Mouse (Mus musculus) forebrain, embryonic 16.5 days (tissue): ENCODE data around the gene Ptpre. TPM values are rescaled to one million over a fixed set of nuclear protein-coding genes. Genes with fewer than 3 reads are reported as not detected.

ENCODE experiments used
- ATAC-seq: fragments of 200-750 bp; cut with Nextera tagmentation; 2 replicates; pipeline ENCODE4 v1.8.0; 2017; ENCODE audit warnings: mild to moderate bottlenecking, moderate library complexity
- H3K27ac ChIP-seq: fragments of 300-500 bp; sonication (generic); 2 replicates; pipeline ENCODE4 v1.5.1; 2014; ENCODE audit warnings: low read length, control low read depth
- H3K27me3 ChIP-seq: fragments of 300-500 bp; sonication (generic); replicated peaks from 2 replicates; pipeline ENCODE4 v1.6.1; 2014; ENCODE audit warnings: low read length; ENCODE audit not compliant: control insufficient read depth, insufficient read depth
- H3K36me3 ChIP-seq: fragments of 300-500 bp; sonication (generic); 2 replicates; pipeline ENCODE4 v1.6.1; 2014; ENCODE audit not compliant: control insufficient read depth, insufficient read depth
- H3K4me1 ChIP-seq: fragments of 300-500 bp; sonication (generic); replicated peaks from 2 replicates; pipeline ENCODE4 v1.6.1; 2014; ENCODE audit warnings: low read length; ENCODE audit not compliant: control insufficient read depth, insufficient read depth
- H3K4me2 ChIP-seq: fragments of 300-500 bp; sonication (generic); 2 replicates; pipeline ENCODE4 v1.6.1; 2014; ENCODE audit warnings: mild to moderate bottlenecking, low read length, control low read depth
- H3K4me3 ChIP-seq: fragments of 300-500 bp; sonication (generic); replicated peaks from 2 replicates; pipeline ENCODE4 v1.5.1; 2014; ENCODE audit warnings: mild to moderate bottlenecking, low read length, control low read depth
- H3K9ac ChIP-seq: fragments of 300-500 bp; sonication (generic); replicated peaks from 2 replicates; pipeline ENCODE4 v1.6.1; 2014; ENCODE audit warnings: low read depth, low read length, control low read depth
- H3K9me3 ChIP-seq: fragments of 300-500 bp; sonication (generic); 2 replicates; pipeline ENCODE4 v1.6.1; 2016; ENCODE audit warnings: low read length; ENCODE audit not compliant: control insufficient read depth
- WGBS: fragments of 180-500 bp; shearing (Covaris S2); extraction: QIAGEN DNeasy Blood & Tissue Kit; methylation state at CpG from one replicate; pipeline ENCODE4 v1.1.7; 2014; 5-methylcytosine and 5-hydroxymethylcytosine counted together
- polyA plus RNA-seq: library from polyadenylated mRNA; unstranded; fragments of >200 nt; fragmentation: Nextera tagmentation; extraction: Ambion mirVana; gene quantifications from 2 replicates; pipeline ENCODE4 v1.2.1, GENCODE M21; 2015

Gene Ptpre
- polyA plus RNA-seq, 1 experiment from 2014 or later, result 4.5 TPM

DNA sequence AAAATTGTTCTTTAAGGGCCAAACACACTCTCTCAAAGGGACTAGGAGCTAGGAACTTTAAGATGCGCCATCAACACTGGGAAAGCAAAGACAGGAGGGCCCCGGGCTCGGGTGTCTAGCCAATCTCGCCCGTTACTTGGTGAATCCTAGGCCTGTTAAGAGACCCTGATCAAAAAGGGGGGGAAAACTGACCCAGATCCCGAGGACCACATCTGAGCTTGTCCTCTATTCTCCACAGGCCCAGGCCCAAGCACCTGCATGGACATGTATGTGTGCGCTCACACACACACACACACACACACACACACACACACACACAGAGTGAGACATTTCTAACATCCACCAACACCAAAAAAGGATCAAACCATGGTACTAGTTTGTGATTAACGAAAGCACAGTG, 176.0 kb downstream of the Ptpre start:
- WGBS, result 62% methylated on average over 8 of the region's 8 CpGs
- H3K4me1 ChIP-seq, result peaks cover 16% of the 10 kb centered on the region
- H3K9ac ChIP-seq, result no peak overlapping the region
- ATAC-seq, result no peak
- H3K36me3 ChIP-seq, result no peaks in the 10 kb centered on the region
- no peak overlapping the region for H3K27ac ChIP-seq
- H3K4me2 ChIP-seq, result peak overlapping the region; percentile 38
- H3K9me3 ChIP-seq, result no peaks in the 10 kb centered on the region
- H3K27me3 ChIP-seq, result no peaks in the 10 kb centered on the region
- H3K4me3 ChIP-seq, result peak overlapping the region; percentile 19

- Histone ChIP-seq H3K9ac (peak overlapping the region; percentile 70), H3K4me3 (peak overlapping the region; percentile 90), H3K36me3 (no peaks in the 10 kb centered on the region), H3K27me3 (no peaks in the 10 kb centered on the region), H3K4me2 (peak overlapping the region; percentile 96), H3K27ac (no peak overlapping the region; the same call in 1 of the 2 replicates), H3K9me3 (no peaks in the 10 kb centered on the region), H3K4me1 (peaks cover 16% of the 10 kb centered on the region)
- WGBS, result 1% methylated on average over 7 of the region's 7 CpGs
- ATAC-seq, result no peak
These were observed 177.9 kb downstream of the Ptpre start for GRCm38 (mm10) chr7:135715166-135715565.

DNA sequence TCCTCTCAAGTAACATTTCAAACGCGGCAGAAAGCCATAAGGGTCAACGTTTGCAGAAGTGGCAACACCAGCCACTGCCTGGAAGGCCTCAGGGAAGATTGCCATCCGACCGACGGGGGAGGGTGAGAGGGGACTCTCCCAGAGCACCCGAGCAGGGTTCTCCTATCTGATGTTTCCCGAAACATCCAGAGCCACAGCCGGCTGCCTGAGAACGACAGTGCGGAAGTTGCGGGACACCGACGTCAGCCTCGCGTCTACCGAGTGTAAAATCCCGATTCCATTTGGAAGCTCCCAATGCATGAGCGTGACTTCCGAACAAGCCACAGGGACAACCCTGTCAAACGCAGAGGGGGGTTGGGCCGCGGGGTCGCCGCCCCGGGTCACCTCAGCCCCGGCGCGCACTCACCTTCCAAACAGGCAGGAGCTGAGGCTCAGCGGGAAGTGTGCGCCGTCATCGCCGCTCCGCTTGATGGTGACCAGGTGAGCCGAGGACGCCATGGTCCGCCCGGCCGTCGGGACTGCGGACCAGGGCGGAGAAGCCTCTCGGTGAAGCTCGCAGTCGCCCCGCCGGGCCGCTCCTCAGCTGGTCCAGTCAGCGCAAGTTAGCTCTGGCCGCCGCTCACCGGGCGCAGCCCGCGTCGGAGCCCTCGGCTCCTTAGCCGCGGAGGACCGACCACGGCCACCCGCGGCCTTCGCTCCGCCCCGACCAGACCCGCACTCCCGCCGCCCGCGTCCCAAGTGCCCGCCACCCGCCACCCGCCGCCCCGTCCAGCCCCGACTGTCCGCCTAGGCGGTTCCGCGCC, 178.6 kb downstream of the Ptpre start, which contains the start of gene Mki67:
Gene Mki67, minus strand, starts transcription at position 720 of the 803 bp plus-strand sequence.
- under 1% methylated on average over 61 of the region's 82 CpGs for WGBS
- Histone ChIP-seq H3K4me2 (peak within 1 kb of the TSS; percentile 96), H3K27me3 (no peaks in the 10 kb centered on the region), H3K9ac (peak within 1 kb of the TSS; percentile 70), H3K36me3 (no peaks in the 10 kb centered on the region), H3K27ac (peak within 1 kb of the TSS; percentile 37), H3K4me3 (peak within 1 kb of the TSS; percentile 90), H3K4me1 (peaks cover 16% of the 10 kb centered on the region), H3K9me3 (no peaks in the 10 kb centered on the region)
- peak; percentile 57 for ATAC-seq

DNA sequence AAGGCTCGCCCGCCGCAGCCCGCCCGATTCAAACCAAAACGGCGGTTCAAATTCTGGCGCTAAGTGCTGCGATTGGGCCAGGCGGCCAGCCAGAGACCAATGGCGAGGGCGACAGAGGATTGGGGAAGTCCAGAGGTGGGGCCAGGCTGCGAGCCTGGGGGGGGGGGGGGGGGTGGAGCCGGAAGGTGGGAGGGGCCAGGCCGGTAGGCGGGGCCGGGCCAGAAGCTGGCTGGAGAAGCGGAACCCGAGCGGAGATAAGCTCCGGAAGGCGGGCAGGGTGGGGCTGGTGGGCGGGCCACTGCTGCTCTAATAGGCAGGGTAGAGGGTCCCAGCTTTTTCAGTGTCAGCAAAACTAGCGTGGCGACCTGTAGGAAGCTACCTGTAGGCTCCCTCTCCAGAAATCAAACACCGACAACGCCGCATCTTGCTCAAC, 179.2 kb downstream of the Ptpre start:
- Histone ChIP-seq H3K9ac (peak overlapping the region; percentile 70), H3K4me2 (peak overlapping the region; percentile 96), H3K4me1 (peaks cover 16% of the 10 kb centered on the region), H3K9me3 (no peaks in the 10 kb centered on the region), H3K27ac (no peak overlapping the region), H3K27me3 (no peaks in the 10 kb centered on the region), H3K4me3 (peak overlapping the region; percentile 90), H3K36me3 (no peaks in the 10 kb centered on the region)
- whole genome bisulfite sequencing, result 1% methylated on average over 23 of the region's 28 CpGs
- ATAC-seq, result peak; percentile 96

GRCm38 (mm10) chr7:135716968-135717557, 179.8 kb downstream of the Ptpre start:
- ATAC-seq, result no peak
- 62% methylated on average over 7 of the region's 7 CpGs for WGBS
- peak overlapping the region; percentile 90 for H3K4me3 ChIP-seq
- no peaks in the 10 kb centered on the region for H3K36me3 ChIP-seq
- H3K9me3 ChIP-seq, result no peaks in the 10 kb centered on the region
- H3K4me1 ChIP-seq, result peaks cover 16% of the 10 kb centered on the region
- H3K27ac ChIP-seq, result no peak overlapping the region
- H3K27me3 ChIP-seq, result no peaks in the 10 kb centered on the region
- peak overlapping the region; percentile 41; the same call in 1 of the 2 replicates for H3K9ac ChIP-seq
- peak overlapping the region; percentile 96 for H3K4me2 ChIP-seq

DNA sequence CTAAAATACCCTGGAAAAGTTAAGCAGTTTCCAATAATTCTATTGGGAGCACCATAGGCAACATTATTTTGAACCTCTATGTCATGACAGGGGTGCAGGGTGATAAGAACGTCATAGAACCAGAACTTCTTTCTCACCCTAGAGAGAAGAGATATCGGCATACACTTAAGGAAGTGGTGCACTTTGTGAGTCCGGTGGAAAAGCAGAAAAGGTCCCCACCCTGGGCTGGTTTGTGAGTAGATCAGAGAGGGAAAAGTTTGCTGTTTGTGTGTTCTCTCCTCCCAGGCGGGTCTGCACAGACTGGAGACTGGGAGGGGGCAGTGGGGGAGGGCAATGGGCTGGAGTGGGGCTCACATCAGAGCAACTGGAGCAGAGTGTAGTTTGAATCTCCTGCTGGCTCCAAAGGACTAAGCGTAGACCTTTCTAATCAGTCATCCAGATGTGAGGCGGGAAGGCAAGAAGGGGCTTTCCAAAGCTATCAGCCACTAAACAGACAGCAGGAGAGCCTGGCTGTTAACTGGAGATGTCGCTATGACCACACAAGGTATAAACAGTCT, 184.2 kb downstream of the Ptpre start:
- no peaks in the 10 kb centered on the region for H3K27me3 ChIP-seq
- no peaks in the 10 kb centered on the region for H3K9me3 ChIP-seq
- no peak overlapping the region for H3K4me2 ChIP-seq
- ATAC-seq, result no peak
- H3K27ac ChIP-seq, result no peak overlapping the region
- H3K4me3 ChIP-seq, result no peak overlapping the region
- H3K4me1 ChIP-seq, result peaks cover 4% of the 10 kb centered on the region; the same call in 1 of the 2 replicates
- WGBS, result 84% methylated on average over 7 of the region's 7 CpGs
- no peak overlapping the region for H3K9ac ChIP-seq
- H3K36me3 ChIP-seq, result no peaks in the 10 kb centered on the region

DNA sequence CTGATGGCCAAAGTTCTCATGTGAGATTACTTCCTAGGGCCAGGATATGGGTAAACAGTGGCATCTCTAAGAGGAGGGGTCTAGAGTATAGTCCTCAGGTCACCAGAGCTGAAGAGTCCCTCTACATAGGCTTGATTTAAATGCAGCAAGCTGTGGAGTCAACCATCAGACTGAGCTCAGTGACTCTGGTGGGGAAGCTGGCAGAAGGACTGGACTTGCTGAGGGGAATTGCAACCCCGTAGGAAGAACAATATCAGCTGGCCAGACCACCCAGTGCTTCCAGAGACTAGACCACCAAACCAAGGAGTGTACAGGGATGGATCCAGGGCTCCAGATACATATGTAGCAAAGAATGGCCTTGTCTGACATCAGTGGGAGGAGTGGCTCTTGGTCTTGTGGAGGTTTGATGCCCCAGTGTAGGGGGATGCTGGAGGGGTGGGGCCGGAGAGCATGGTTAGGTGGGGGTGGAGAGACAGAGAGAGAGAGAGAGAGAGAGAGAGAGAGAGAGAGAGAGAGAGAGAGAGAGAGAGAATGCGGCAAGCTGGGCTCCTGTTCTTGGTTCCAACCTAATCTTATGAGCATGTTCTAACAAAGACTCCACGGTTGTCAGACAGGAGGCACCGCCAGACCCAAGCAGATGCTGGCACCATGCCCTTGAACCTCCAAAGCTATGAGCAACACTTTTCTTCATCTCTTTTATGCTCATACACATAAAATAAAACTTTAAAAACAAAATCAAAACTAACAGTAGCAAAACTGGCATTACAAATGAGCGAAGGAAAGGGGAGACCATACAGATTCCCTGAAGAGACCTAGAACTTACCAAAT, 184.9 kb downstream of the Ptpre start:
- Histone ChIP-seq H3K27me3 (no peaks in the 10 kb centered on the region), H3K9ac (no peak overlapping the region), H3K4me1 (no peaks in the 10 kb centered on the region), H3K4me2 (no peak overlapping the region), H3K4me3 (no peak overlapping the region), H3K36me3 (no peaks in the 10 kb centered on the region), H3K27ac (no peak overlapping the region), H3K9me3 (no peaks in the 10 kb centered on the region)
- ATAC-seq, result no peak
- 75% methylated on average over 6 of the region's 6 CpGs for WGBS

DNA sequence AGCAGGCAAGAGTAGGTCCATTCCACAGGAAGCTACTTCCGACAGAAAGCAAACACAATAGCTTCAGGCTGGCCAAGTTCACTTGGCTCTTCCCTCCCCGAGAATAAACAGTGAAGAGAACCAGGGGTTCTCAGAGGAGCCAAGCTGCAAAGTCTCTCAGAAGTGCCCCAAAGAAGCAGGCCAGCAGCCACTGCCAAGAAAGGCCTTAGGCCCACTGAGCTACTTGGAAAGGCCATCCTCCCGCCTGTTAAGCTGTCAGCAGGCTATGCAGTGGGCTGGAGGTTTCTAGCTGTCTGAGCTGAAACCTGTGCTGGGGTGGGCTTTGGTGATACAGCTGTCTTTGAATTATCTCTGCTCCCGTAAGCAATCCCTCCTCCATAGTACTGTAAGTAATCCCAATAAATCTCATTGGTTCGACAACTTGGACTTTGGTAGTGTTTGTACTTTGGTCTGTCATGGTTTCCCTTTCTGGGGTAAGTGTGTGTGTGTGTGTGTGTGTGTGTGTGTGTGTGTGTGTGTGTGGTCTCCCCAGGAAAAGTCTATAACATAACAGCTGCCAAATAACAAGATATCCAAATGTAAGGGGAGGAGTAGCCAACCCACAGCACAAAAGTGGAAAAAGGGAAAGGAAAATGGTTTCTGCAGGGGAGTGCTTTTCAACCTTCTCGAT, 186.5 kb downstream of the Ptpre start:
- H3K27me3 ChIP-seq, result no peaks in the 10 kb centered on the region
- H3K36me3 ChIP-seq, result no peaks in the 10 kb centered on the region
- H3K4me1 ChIP-seq, result no peaks in the 10 kb centered on the region
- H3K9me3 ChIP-seq, result no peaks in the 10 kb centered on the region
- no peak overlapping the region for H3K9ac ChIP-seq
- H3K27ac ChIP-seq, result no peak overlapping the region
- no peak overlapping the region for H3K4me2 ChIP-seq
- H3K4me3 ChIP-seq, result no peak overlapping the region
- 71% methylated on average over 6 of the region's 6 CpGs for WGBS
- no peak for ATAC-seq
